Mouse (Mus musculus): ENCODE results near the gene Vmn1r236.

Vmn1r236 gene

DNA sequence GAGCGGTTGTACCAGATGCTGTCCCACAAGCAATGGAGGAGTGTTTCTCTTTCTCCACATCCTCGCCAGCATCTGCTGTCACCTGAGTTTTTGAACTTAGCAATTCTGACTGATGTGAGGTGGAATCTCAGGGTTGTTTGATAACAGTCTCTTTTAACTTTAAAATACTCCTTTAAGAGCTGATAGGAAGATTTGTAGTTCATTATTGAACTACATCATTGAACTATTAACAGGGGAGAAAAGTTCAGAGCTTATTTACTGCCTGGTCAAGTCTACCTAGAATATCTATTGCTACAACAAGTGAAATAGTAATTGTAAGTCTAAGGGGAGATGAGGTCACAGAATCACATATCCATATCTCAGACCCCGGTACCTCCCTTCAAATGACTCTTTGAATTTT lies at the start of gene Vmn1r236:
Vmn1r236 (plus strand) TSS at position 301 of the 400 bp plus-strand sequence.
- ATAC-seq (ENCODE audit: low TSS enrichment): no peak

DNA sequence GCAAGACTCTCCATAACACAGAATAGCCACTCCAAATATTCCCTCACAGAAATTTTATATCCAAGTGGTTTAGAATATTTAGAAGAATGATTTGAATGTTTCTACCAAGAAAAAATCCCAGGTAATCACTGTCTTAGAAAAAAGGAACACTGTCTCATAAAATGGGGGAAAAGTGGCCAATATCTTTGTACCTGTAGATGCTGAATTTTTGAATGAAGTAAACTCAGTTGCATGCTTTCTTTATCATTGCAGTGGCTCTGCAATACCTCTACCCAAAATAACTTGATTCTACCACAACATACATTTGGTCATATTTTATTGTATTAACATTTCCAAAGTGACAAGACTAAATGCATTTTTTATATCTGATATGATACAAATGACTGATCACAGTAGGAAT lies 26.6 kb upstream of the Vmn1r236 start, which contains the start of gene Vmn1r235:
Vmn1r235 (plus strand) TSS at position 301 of the 400 bp plus-strand sequence.
- no peak for ATAC-seq (ENCODE audit: low TSS enrichment)

DNA sequence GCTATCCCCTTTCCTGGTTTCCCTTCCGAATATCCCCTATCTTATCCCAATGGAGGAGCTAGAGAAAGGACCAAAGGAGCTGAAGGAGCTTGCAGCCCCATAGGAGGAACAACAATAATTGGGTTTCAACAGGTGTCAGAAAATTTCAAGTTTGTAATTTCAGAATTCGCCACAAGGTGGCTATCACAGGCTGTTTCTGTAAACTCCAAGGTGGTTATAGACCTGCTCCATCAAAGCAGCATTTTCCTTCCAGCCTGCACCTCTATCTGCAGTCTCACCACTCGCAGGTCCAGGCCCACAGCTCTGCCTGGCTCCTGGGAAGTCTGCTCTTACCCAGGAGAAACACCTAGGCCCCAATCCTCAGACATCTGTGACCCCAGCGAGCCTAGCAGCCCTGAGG lies 10.6 kb upstream of the Vmn1r236 start:
- peak; percentile 62; the same call in 1 of the 2 replicates for ATAC-seq (ENCODE audit: low TSS enrichment)

DNA sequence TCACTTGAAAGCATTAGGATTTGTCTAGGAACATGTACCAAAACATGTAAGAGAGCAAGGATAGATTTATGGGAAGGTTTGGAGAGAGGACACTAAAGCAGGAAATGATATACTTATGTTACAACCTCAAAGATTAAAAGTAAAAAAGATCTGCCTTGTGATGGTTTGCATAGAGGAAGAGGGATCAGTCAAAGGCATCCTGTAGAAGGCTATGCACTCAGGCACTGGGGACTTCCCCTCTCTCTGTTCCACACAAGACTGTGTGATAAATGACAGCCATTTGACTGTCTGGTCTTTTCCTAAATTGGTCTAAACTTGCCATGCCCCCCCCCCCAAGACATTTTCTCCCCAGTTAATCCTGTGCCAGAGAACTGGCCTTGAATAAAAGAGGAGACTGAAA lies 1.7 kb downstream of the Vmn1r236 start:
- ATAC-seq (ENCODE audit: low TSS enrichment): no peak

DNA sequence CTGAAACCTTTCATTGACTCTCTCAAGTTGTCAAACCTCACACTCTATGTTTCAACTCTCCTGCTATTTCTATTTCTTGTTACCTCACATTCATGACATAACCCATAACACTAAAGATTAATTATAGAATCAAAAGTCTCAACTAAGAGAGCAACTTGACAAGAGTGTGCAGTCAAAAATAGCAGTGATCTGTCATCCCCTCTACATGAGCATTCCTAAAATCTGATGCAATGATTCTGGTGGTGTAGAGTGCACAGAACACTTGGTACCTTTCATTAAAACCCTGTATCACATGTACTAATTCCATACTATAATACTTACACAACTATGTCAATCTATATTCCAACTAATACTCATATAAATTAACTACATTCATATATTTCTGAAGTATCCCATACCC lies 7.0 kb downstream of the Vmn1r236 start:
- ATAC-seq (ENCODE audit: low TSS enrichment): no peak

DNA sequence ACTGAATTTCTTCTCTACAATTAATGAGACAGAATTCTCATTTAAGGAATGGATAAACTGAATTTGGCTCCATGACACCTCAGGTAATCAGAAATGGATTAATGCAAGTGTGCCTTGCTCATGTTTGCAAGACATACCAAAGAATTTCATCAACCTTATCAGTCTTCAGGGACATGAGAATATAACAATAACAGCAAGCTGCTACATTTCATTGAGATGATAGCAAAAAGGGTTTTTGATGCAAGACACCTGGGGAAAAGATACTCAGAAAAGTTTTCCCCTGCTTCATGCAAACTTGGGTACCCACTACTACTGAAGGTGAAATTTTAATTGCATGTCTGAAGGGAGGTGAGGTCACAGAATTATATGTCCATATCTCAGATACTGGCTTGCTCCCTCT lies 28.8 kb downstream of the Vmn1r236 start, which contains the start of gene Vmn1r237:
Vmn1r237 (plus strand) TSS at position 301 of the 400 bp plus-strand sequence.
- no peak for ATAC-seq (ENCODE audit: low TSS enrichment)
